Mouse (Mus musculus) urinary bladder, postnatal 10 days (tissue): ENCODE measurements around the gene Dzip1.

Source experiments
- DNase-seq: peaks from one replicate; pipeline ENCODE4 v3.0.0; 2022; ENCODE audit warnings: low spot score

Dzip1 gene

GRCm38 (mm10) chr14:118924673-118925615 lies at the start of gene Dzip1:
Dzip1 (minus strand) TSS chr14:118925460.
- DNase-seq, result no peak

DNA sequence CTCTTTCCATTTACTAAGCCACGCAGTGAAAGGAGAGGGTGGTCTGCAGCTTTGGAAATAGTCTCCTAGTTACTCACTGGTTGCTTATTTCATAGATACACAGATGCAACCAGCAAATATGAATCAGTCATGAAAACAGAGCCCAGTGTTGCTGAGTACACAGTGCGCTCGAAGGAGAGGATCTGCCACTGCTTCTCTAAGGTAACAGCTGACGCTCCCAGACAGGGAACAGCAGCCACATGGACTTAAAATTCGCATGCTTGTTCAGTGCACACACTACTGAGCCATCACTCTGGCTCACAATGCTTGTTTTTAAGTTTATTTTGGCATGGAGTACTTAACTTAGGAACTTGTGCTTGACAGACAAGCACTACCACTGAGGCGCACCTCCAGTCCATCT lies 47.0 kb upstream of the Dzip1 start:
- no peak for DNase-seq

DNA sequence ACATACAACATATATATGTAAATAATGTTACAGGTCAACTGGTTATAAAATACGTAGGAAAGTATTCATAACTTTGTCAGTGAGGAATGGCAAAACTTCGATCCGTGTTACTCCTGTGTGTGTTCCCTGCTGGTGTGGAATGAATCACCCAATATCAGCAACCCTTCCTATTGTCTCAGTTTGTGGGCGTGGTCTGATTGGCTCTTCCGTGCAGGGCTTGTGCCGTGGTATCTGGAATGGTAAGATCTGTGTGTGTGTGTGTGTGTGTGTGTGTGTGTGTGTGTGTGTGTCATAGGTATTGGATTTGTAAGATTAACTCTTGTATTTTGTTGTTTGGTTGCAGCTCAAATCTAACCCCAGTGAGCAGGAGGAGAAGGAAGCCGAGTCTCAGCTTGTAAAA lies 42.4 kb upstream of the Dzip1 start:
- no peak for DNase-seq

DNA sequence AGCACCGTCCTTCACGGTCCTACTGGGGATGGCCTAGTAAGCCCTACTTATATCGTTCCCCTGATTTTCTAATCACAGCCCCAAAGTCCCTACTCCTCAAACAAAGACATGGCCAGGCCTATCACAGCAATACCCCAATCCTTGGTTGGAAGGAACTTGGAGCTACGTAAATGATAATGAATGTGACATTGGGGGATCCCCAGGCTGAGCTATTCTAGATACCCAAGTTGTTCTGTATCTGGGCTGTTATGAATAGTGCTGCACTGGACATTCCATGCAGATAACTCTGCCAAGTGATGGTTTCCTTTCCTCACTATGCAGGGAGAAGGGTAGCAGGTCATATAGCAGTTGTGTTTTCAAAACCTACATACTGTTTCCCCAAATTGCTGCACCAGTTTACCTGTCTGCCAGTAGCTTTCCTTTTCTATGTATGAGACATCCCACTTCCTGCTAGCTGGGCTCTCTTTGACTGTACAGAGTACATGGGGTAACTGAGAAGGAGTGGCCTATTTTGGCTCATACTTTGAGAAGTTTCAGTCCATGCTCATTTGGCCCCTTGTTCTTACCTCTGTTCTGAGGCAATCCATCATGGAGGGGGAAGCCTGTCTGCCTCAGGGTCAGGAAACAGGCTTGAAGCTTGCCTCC lies 40.2 kb upstream of the Dzip1 start:
- DNase-seq, result no peak

GRCm38 (mm10) chr14:118958010-118958409 lies 32.8 kb upstream of the Dzip1 start:
- no peak for DNase-seq

- DNase-seq, result no peak
These were observed 26.8 kb upstream of the Dzip1 start for GRCm38 (mm10) chr14:118951912-118952583.

GRCm38 (mm10) chr14:118948841-118949240 lies 23.6 kb upstream of the Dzip1 start:
- no peak for DNase-seq

- DNase-seq, result no peak
These were observed 19.4 kb upstream of the Dzip1 start for GRCm38 (mm10) chr14:118944702-118945101.

- no peak for DNase-seq
These were observed 16.8 kb upstream of the Dzip1 start for GRCm38 (mm10) chr14:118942076-118942475.

DNA sequence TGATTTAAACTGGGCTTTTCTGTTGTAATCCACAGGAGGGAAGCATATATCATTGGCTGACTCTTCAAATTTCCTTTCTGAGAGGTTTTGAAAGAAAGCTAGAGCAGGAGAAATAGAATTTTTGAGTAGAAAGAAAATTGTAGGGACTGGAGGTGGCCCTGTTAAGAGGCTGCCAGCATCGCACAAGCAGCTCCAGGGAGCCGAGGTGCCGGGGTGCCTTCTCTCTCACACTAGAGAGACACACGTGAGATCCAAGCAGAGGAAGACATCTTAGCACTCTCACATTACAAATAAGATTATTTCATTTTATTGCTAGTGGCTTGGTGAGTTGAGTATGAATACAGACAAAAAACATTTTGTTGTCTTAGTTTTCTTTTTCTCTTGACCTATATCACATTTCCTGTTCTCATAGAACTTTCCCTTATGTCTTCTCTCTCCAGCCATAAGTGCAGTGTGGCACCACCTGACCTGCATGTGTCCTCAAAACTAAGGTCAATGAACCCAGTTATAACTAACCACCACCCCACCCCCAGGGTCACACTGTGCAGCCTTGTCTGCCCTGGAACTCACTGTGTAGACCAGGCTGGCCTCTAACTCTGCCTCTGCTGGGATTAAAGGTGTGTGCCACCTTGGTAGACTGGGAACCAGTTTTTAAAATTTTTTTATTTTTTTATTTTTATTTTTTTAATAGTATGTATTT lies 15.7 kb upstream of the Dzip1 start:
- DNase-seq, result no peak

DNA sequence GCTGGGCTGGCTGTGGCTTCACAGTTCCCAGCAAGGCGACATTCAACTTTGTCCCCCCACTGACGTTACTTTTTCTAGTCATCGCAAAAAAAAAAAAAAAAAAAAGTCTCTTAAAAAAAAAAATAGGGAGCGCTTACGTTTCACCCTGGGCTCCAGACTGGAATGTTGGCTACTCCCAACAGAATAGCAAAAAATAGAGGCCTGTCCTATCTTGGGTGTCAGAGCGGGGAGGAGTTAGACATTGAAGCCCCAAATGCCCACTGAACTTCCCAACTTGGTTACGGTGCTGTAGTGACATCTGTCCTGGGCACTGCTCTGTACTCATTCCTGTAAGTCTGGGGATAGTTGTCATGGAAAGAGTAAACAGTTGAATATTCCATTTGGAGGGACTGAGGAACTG lies 13.3 kb upstream of the Dzip1 start:
- no peak for DNase-seq

DNA sequence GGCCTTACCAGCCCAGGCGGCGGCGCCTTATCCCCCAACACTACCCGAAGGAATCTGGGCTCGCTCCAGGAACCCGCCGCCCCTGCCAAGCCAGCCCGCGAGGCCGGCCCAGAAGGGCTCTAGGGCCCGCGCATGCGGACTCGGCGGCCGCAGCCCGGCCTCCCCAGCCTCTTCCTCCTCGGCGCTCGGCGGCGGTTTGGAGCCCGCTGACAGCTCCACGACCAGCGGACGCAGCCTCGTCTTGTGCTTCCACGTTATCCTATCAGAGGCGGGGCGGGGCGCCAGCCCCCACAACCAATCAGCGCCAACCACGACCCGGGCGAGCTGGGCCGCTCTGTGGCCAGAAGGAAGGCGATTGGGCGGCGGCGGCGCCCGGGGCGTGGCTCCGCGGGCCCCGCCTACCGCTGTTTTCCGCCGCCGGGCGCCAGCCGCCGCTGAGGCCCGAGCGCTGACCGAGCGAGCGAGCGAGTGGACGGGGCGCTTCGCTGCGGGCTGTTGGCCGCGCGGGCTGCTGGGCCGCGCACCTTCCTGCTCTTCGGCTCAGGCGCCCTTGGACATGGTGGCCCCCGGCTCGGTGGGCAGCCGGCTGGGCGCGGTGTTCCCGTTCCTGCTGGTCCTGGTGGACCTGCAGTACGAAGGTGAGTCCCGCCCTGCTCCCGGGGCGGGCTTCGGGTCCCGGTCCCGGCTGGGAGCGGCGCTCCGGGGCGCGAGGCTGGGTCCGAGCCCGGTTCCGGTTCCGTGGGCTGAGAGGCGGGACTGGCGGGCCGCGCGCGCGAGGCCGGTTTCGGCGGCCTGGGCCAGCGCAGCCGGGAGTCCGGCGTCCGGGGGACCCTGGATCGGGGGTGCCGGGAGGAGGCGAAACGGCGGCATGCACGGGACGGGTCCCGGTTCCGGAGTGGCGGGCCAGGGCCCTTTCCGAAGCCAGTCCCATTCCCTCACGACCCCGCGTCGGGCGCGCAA lies 12.6 kb upstream of the Dzip1 start, which contains the start of gene Dnajc3:
TSS of gene Dnajc3 (plus strand) at position 444 of the 960 bp plus-strand sequence.
- DNase-seq, result peak; percentile 96

DNA sequence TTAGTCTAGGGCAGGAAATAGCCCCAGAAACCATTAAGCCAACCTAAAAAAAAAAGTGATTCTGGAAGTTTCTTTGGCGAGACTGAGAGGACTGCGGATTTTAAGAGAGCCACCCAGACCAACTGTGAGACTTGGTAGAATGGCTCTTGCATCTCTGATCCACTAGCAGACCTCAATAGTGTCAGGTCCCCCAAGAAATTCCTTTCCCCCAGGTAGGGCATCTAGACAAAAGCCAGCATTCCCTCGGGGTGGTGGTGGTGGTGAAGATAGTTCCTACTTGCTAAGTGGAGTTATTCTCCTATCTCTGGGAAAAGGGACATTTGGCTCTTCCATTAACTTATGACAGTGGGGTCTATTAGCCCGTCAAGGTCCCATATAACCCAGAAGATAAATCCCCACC lies 11.7 kb upstream of the Dzip1 start:
- DNase-seq, result no peak

GRCm38 (mm10) chr14:118936236-118936635 lies 11.0 kb upstream of the Dzip1 start:
- no peak for DNase-seq

DNA sequence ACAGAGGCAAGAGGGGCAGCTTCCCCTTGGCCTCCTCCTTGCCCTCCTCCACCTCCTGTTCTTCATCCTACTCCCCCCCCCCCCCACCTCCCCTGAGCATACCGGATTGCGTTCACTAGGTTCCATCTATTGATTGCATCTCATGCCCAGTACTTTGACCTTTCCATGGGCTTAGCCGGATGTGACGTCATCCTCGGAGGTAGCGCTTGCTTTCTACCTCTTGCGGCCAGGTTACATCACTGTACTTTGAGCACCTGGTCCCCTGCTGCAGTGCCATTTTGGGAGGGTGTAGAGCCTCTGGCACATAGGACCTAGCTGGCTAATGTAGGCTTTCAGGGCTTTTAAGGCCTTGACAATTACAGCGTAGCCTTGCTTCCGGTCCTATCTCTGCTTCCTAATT lies 9.4 kb upstream of the Dzip1 start:
- DNase-seq, result no peak

DNA sequence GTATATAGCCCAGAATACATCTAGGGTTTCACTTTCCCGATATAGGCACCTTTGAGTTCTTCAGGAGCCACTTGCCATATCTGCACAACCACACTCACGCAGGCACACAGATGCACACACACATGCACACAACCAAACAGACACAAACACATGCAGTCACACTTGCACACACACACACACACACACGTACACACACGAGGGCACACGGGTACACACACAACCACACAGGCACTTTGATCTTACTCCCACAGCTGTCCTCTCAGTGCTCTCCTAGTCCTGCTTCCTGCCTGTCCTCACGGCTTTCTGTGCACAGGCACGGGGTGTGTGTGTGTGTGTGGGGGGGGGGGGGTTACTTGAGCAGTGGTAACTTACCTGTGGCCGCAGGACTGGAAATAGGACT lies 7.7 kb upstream of the Dzip1 start:
- no peak for DNase-seq

DNA sequence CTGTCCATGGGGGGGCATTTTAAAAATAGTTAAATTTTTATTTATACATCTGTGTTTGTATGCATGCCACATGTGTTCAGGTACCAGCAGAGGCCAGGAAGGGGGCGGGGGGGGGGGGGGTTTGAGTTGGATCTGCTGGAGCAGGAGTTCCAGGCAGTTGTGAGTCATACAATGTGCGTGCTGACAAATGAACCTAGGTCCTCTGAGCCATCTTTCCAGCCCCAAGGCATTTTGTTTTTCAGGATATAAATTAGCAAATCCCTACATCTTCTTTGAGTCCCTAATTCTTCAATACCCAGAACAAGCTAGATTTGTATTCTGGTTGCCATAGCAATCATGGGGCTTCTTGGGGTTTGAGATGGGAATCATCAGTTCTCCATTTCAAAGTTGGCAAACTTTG lies 5.9 kb upstream of the Dzip1 start:
- no peak for DNase-seq

DNA sequence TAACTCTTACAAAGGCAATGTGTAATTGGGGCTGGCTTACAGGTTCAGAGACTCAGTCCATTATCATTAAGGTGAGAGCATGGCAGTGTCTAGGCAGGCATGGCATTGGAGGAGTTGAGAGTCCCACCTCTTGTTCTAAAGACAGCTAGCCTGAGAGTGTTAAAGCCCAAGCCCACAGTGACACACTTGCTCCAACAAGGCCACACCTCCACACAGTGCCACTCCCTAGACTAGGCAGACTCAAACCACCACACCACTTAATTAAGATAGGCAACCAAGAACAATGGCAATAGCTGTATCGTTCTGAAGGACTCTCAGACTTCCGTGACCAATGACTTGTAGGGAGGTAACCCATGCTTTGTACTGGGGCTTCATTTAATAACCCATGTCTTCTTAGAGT lies 5.5 kb upstream of the Dzip1 start:
- no peak for DNase-seq

GRCm38 (mm10) chr14:118929779-118930178 lies 4.5 kb upstream of the Dzip1 start:
- no peak for DNase-seq

- no peak for DNase-seq
These were observed 3.3 kb upstream of the Dzip1 start for GRCm38 (mm10) chr14:118928565-118928964.

DNA sequence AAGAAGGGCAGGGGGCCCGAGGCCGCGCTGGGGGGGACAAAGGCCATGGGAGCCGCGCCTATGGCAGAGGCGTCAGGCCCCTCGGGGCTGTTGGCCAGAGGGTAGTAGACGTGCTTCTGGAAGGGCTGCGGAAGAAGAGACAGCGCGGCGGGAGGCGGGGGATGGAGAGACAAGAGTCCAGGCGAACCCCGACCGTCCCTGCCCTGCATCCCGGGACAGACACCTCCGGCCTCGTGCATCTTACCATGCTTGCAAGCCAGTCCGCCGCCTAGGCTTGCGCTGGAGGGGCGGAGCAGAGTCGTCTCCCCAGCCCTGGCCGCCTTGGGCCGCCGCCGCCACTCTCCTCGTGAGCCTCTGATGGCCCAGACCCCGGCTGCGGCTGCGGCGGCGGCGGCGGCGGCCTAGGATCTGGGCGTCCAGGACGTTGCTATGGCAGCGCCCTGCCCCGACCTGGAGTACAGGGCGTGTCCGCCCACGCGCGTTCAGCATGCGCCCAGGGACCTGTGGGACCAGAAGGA lies 2.5 kb downstream of the Dzip1 start:
- no peak for DNase-seq
